Mouse (Mus musculus) urinary bladder, postnatal 25 days (tissue): Measurements from ENCODE around the gene Rimbp2.

Source experiments
- DNase-seq: peaks from one replicate; pipeline ENCODE4 v3.0.0; 2022; ENCODE audit warnings: low spot score

Gene Rimbp2

GRCm38 (mm10) chr5:128843982-128844381, 109.3 kb downstream of the Rimbp2 start:
- no peak for DNase-seq

- DNase-seq = no peak
Measured at GRCm38 (mm10) chr5:128841541-128841940, 111.7 kb downstream of the Rimbp2 start.

- DNase-seq = no peak
Measured at GRCm38 (mm10) chr5:128837045-128837444, 116.2 kb downstream of the Rimbp2 start.

- DNase-seq = no peak
Measured at GRCm38 (mm10) chr5:128834126-128834525, 119.2 kb downstream of the Rimbp2 start.

GRCm38 (mm10) chr5:128822843-128823242, 130.4 kb downstream of the Rimbp2 start:
- DNase-seq = no peak

GRCm38 (mm10) chr5:128819638-128820285, 133.5 kb downstream of the Rimbp2 start:
- DNase-seq = no peak

- no peak for DNase-seq
Measured at GRCm38 (mm10) chr5:128815629-128816028, 137.7 kb downstream of the Rimbp2 start.

GRCm38 (mm10) chr5:128815078-128815477, 138.2 kb downstream of the Rimbp2 start:
- no peak for DNase-seq

- DNase-seq = no peak
Measured at GRCm38 (mm10) chr5:128813121-128813520, 140.2 kb downstream of the Rimbp2 start.

- no peak for DNase-seq
Measured at GRCm38 (mm10) chr5:128811431-128811830, 141.9 kb downstream of the Rimbp2 start.

- no peak for DNase-seq
Measured at GRCm38 (mm10) chr5:128810006-128810405, 143.3 kb downstream of the Rimbp2 start.

GRCm38 (mm10) chr5:128809406-128809805, 143.9 kb downstream of the Rimbp2 start:
- DNase-seq = no peak

GRCm38 (mm10) chr5:128808547-128809182, 144.6 kb downstream of the Rimbp2 start:
- no peak for DNase-seq

- DNase-seq = no peak
Measured at GRCm38 (mm10) chr5:128807408-128807807, 145.9 kb downstream of the Rimbp2 start.

- DNase-seq = no peak
Measured at GRCm38 (mm10) chr5:128806296-128806998, 146.8 kb downstream of the Rimbp2 start.

- DNase-seq = no peak
Measured at GRCm38 (mm10) chr5:128805092-128805491, 148.2 kb downstream of the Rimbp2 start.

GRCm38 (mm10) chr5:128800592-128800991, 152.7 kb downstream of the Rimbp2 start:
- DNase-seq = no peak

- DNase-seq = no peak
Measured at GRCm38 (mm10) chr5:128781621-128782020, 171.7 kb downstream of the Rimbp2 start.

- DNase-seq = no peak
Measured at GRCm38 (mm10) chr5:128776386-128776785, 176.9 kb downstream of the Rimbp2 start.

- DNase-seq = no peak
Measured at GRCm38 (mm10) chr5:128769026-128769631, 184.2 kb downstream of the Rimbp2 start.

- no peak for DNase-seq
Measured at GRCm38 (mm10) chr5:128761118-128761517, 192.2 kb downstream of the Rimbp2 start.

GRCm38 (mm10) chr5:128746261-128746660, 207.0 kb downstream of the Rimbp2 start:
- no peak for DNase-seq

GRCm38 (mm10) chr5:128745206-128745605, 208.1 kb downstream of the Rimbp2 start:
- no peak for DNase-seq
